Mouse (Mus musculus) heart, postnatal 0 days (tissue): ENCODE data around the gene Pde1a.

ENCODE experiments used
- CTCF ChIP-seq: IDR thresholded peaks from 2 replicates; pipeline ENCODE4 v1.5.1; 2016; ENCODE audit warnings: antibody characterized with exemption, control low read depth, low read depth
- EP300 ChIP-seq: IDR thresholded peaks from 2 replicates; pipeline ENCODE4 v1.6.1; 2016; ENCODE audit warnings: antibody characterized with exemption, low read depth

DNA sequence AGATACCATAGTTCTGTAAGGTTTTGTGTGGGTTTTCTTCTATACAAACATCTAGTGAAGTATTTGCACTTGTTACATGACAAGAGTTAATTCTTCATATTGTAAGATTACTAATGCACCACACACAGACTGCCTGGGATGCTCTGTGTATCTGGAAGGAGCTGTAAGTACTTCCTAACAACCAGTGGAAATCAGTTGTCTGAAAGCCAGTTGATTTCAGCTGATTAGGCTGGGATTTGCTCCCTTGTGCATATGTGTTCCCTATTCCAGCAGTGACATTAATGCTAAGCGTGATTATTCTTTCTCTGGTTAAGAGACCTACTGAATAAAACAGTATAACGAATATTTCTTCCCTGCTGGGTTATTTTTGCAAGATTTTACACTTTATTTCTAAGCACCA is 55.8 kb downstream of the Pde1a start:
- no peak for TF ChIP-seq CTCF
- no peak for TF ChIP-seq EP300
